Mouse (Mus musculus): ENCODE results near the gene Tnrc6c.

Gene Tnrc6c

GRCm38 (mm10) chr11:117653491-117654351 is at the start of gene Tnrc6c:
Gene Tnrc6c (plus strand): TSS chr11:117654289.
- peak; percentile 89 for DNase-seq

- DNase-seq: no peak
Measured at GRCm38 (mm10) chr11:117606137-117606536, 48.0 kb upstream of the Tnrc6c start.

DNA sequence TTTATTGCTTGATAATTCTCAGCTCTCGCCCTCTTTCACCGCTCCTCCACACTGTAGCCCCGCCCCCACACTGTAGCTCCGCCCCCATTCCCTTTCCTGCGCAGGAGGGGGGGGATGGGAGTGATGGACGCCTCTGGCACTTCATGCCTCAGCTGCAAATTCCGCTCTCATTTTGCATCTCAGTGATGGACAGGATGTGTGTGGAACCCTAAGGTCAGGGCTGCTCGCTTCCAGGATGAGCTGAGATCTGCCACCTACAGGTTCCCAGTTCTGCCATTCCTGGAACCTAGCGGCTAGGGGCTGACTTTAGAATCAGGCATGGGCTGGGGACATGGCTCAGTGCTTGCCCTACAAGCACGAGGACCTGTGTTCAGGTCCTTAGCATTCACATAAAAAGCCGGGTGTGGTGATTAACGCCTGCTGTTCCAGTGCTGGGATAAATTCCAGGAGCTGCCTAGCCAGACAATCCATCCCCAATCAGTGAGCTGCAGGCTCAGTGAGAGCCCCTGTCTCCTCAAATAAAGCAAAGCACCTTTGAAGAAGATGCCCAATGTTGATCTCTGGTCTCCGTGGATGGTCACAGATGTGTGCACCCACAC is 47.4 kb upstream of the Tnrc6c start:
- DNase-seq: no peak

GRCm38 (mm10) chr11:117608141-117608789 is 45.8 kb upstream of the Tnrc6c start:
- DNase-seq: no peak

- DNase-seq: no peak
Measured at GRCm38 (mm10) chr11:117608976-117609375, 45.1 kb upstream of the Tnrc6c start.

- no peak for DNase-seq
Measured at GRCm38 (mm10) chr11:117610589-117610988, 43.5 kb upstream of the Tnrc6c start.

DNA sequence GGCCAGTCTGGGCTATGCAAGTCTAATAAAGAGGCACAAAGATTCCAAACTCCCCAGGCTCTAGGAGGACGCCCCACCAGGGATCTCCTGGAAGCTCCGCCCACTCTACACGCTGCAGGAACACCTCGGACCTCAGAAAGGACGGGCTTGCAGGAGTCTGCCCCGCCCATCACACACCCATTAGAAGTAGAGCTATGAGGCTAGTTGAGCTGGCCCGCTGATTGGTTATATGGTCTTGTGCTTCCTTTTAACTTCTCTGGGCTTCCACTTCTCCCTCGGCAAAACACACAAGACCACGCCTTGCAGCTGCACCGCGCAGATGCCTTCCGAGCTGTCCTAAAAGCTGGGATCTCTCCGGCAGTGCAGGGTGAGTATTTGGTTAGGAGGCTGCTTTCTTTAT is 43.0 kb upstream of the Tnrc6c start:
- no peak for DNase-seq

DNA sequence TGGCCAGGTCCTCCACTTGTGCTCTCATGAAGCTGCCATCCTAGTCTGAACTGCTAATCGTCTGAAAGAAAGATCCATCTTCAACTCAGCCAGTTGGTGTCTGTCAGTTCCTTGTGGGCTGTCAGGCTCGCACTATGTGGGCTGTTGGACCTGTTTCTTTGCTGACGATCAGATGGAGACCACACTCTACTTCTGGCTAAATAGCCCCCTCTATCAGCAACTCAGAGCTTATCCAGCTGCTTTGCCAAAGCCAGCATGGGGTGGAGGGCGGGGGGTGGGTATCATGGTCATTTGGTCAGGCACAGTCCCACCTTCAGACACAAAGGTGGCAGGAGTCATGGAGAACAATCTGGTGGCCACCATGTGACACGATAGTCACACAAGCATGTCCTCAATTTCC is 42.2 kb upstream of the Tnrc6c start:
- DNase-seq: no peak

- DNase-seq: no peak
Measured at GRCm38 (mm10) chr11:117612885-117613284, 41.2 kb upstream of the Tnrc6c start.

- no peak for DNase-seq
Measured at GRCm38 (mm10) chr11:117617368-117617908, 36.7 kb upstream of the Tnrc6c start.

- DNase-seq: no peak
Measured at GRCm38 (mm10) chr11:117618214-117618613, 35.9 kb upstream of the Tnrc6c start.

GRCm38 (mm10) chr11:117618774-117619173 is 35.3 kb upstream of the Tnrc6c start:
- DNase-seq: no peak

DNA sequence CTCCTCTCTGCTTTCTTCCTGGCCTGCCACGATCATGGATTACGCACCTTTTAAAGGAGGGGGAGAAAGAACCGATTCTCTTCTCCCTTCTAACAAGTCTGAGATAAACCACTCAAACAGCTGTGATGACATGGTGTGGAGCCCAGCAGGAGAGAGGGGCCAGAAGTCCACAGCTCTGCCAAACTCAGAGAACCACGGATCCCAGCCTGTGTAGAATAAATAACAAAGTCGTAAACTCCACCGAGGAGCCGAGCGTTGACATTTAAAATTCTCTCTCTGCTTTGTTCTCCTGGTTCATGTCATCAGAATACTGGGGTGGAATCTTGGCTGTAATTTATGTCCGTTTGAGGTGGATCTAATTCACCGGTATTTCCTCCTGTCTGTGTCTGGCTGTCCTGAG is 34.5 kb upstream of the Tnrc6c start:
- no peak for DNase-seq

- peak; percentile 46 for DNase-seq
Measured at GRCm38 (mm10) chr11:117625196-117625595, 28.9 kb upstream of the Tnrc6c start.

- DNase-seq: peak; percentile 63
Measured at GRCm38 (mm10) chr11:117626557-117626956, 27.5 kb upstream of the Tnrc6c start.

- DNase-seq: peak; percentile 76
Measured at GRCm38 (mm10) chr11:117627060-117627562, 27.0 kb upstream of the Tnrc6c start.

DNA sequence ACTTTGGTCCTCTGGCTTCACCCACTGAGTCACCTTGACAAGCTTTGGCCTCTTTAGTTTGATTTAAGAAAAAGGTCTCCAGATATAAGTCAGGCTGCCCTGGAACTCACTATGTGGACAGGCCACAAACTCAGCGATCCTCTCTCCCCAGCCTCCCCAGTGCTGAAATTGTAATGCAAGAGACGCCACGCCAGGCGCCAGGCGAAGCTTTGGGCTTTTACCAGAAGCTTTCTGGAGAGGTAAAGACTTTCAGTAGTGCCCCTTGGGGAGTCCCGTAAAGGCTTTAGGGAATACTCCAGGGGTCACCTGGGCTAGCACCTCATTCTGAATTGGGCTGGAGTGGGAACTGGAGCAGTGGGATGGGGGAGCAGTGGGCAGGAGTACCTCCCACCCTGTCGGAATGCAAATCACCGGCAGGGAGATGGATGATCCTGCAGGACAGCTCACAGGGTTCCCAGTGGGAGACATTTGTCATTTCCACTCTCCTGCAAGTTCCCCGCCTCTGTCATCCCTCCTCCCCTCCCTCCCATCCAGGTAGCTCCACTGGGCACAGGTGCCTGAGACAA is 26.3 kb upstream of the Tnrc6c start:
- DNase-seq: no peak

DNA sequence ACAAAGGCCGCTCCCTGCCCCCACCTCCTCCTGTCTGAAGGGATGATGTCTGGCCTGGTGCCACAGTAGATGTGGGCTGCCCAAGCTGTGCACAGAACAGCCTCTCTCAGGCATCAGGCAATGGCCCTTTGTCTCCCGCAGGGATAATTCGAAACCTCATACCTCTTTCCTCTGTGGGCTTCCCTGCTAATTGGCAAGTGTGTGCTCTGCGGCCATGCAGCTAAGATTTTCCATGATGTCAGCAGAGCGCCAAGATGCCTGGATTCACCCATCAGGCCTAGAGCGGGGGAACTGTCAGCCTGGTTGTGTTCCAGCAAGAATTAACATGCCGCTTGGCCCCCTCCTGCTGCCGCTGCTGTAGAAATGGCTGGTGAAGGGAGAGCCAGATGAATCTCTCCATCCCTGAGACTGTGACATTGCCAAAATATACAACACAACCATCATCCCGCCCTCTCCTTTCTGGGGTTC is 25.7 kb upstream of the Tnrc6c start:
- DNase-seq: peak; percentile 95

- no peak for DNase-seq
Measured at GRCm38 (mm10) chr11:117629865-117630264, 24.2 kb upstream of the Tnrc6c start.

DNA sequence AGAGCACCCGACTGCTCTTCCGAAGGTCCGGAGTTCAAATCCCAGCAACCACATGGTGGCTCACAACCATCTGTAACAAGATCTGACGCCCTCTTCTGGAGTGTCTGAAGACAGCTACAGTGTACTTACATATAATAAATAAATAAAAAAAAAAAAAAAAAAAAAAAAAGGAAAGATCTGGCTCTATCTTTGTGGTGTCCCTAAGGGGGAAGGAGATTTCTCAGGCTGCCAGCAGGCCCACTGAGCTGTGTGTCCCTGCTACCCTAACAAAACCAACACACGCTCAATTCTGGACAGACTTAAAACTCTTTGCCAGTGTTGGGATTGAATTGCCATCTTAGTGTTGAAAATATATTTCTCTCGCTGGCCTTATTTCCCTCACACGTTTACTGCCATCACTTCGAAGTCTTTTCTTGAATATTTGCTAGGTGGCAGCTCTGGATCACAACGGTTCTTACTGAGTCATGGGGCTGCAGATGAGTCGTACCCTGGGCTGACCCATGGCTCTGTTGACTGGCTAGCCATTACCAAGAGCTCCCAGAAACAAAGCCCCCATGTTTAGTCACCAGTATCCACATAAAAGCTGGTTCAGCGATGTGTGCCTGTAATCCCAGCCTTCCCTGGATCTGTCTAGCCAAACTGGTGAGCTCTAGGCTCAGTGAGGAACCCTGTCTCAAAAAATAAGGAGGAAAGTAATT is 23.1 kb upstream of the Tnrc6c start:
- DNase-seq: no peak

- DNase-seq: no peak
Measured at GRCm38 (mm10) chr11:117633310-117633709, 20.8 kb upstream of the Tnrc6c start.

DNA sequence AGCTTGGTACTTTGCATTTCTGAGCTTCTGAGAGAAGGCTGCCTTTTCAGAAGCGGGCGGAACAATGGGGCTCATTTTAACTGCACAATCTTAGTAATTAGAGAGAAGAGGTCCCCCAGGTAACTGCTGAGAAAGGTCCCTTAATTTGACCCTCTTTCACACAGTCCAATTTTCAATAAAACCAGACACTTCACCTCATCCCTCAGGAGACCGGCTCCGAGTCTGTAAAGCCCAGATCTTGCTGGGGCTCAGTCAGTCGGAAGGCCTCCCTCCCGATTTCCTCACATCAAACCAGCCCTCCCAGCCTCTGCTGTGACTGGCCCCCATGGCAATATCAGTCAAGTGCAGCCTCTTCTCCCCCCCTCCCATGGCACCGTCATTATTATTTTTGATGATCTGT is 15.7 kb upstream of the Tnrc6c start:
- DNase-seq: no peak

Measured in cerebellum, adult 9-10 months (tissue).